Mouse (Mus musculus) erythroblast, embryonic 14.5 days (primary cell): ENCODE measurements around the gene Pip4k2a.

ENCODE experiments used
- GATA1 ChIP-seq: IDR thresholded peaks from 2 replicates; pipeline ENCODE4 v1.6.1; 2012; ENCODE audit warnings: low read length, inconsistent platforms, mixed read lengths
- TAL1 ChIP-seq: IDR thresholded peaks from 3 replicates; pipeline ENCODE4 v1.6.1; 2012; ENCODE audit warnings: low read length, inconsistent platforms, mixed read lengths

DNA sequence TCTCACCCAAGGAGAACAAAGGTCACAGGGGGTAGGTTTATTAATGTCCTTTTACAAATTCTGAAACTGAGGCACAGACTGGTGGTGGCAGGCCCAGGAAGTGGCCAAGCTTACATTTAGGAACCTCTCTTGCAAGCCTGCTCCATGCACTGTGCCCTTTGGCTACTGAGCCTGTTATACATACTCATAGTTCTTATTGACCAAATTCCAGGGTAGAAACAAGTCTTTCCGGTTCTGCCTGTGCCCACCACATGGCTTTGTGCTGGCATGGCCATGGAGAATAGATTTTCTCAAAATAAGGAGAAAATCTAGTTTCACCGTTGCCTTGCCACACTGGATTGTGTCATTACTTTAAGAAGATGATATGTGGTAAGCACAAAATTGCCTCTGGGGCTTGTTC lies 190.0 kb downstream of the Pip4k2a start:
- TF ChIP-seq GATA1 (no peak), TAL1 (no peak)
